Mouse (Mus musculus): ENCODE data around the gene Gm15517. TPM values are rescaled to one million over a fixed set of nuclear protein-coding genes. Genes with fewer than 3 reads are reported as not detected.
"Not testable (repeated sequence)": the region's sequence is repeated elsewhere in the genome, so short reads cannot be mapped to it uniquely, and the experiment has no call there.

The Gm15517 gene
- total RNA-seq, 2 experiments from 2014 or later = not detected

DNA sequence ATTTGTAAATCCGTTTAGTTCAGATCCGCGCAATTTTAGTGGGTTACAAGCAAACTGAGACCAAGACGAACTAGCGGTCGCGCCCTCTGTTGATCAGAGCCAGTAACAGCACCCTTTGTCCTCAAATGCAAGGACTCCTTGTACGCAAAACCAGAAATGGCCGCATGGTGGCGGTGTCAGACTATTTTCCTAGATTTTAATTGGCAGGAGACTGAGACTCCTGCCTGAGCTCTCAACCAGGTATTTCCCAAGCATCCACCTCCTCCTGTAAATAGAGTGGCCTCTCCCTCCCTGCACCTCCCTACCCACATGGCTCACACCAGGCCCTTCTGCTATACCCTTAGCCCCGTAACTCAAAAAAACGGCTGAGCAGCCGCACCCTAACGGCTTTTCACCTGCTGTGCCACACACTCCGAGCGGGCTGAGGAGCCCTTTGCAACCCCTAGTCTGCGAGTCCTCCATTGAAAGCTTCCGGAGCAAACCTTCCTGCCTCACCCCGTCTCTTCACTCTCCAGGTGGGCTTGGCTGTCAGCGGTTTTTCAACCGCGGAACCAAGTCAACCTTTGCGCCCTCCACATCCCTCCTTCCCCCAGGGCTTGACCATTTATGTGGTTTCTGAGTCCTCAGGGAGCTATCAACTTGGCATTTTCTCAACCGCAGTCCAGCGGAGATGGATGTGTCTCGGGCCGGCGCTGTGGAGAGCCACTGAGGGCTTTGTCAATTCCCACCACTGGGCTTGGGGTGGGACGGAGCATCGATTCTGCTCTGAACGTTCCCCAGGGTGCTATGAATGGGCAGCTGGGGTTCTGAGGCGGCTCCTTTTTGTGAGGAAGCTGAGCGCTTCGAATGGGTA is 1.8 kb downstream of the Gm15517 start:
- intact Hi-C loops (cut with DNase I; ENCODE audit: low total_unique reads) = loop anchor here (2.0 to 10.0 kb wide), 2 partner anchors 88 to 212 kb away; no protein-coding TSS in a partner anchor
- DNase-seq = peak; percentile 85

GRCm38 (mm10) chr7:44268117-44268516 is 6.9 kb downstream of the Gm15517 start:
- DNase-seq = no peak
- intact Hi-C loops (cut with DNase I; ENCODE audit: low total_unique reads) = loop anchor here (10.0 kb wide), 1 partner anchor 207 kb away; no protein-coding TSS in a partner anchor

- intact Hi-C loops (cut with DNase I; ENCODE audit: low total_unique reads) = loop anchor here (10.0 kb wide), 1 partner anchor 205 kb away; no protein-coding TSS in a partner anchor
- no peak for DNase-seq
Measured at GRCm38 (mm10) chr7:44269397-44269796, 8.2 kb downstream of the Gm15517 start.

DNA sequence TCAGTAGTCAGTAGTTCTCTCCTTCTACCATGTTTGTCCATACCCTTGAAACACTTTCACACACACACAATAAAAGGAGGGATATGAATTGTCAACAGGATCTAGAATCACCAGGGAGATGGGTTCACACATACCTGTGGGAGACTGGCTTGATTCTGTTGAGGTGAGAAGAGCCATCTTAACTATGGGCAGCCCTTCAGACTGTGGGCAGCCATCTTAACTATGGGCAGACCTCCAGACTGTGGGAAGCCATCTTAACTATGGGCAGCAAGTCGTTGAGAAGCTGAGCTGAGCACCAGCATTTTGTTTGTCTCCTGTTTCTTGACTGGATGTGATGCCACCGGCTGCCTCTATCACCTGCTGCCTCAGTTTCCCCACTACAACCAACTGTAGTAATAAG is 10.1 kb downstream of the Gm15517 start:
- no peak for DNase-seq
- intact Hi-C loops (cut with DNase I; ENCODE audit: low total_unique reads) = no loop called here

DNA sequence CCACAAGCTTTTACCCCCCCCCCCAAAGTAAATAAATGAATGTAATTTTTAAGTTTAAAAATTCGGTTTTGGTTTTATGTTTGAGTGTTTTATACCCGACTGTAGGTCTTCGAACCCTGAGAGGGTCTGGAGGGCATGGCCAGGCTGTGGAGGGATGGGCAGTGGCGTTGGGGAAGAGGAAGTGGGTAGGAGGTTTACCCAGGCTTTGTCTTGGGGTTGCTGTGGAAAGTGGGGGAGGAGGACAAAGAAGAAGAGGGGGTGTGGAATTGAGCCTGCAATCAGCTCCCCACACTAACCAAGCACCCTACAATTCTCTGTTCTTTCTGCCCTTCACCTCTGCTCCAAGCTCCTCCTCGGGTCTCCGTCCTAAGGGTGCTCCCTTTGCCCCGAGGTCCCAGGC is 11.3 kb downstream of the Gm15517 start:
- DNase-seq = no peak
- intact Hi-C loops (cut with DNase I; ENCODE audit: low total_unique reads) = no loop called here

DNA sequence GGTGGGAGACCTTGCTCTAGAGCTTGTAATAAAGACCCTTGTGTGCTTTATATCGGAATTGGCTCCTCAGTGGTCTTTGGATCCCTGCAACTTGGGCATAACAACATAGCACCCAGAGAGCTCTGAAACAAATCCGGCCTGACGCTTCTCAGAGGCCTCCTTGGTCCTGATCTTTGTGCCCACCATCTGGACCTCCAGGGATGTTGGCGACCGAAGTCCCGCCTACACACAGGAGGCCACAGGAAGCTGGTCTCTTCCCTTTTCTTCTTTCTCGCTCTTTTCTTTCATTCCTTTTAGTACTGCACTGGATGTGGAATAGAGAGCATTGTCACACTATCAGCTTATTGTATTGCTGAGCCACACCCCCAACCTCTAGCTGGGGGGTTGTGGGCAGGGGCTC is 12.2 kb downstream of the Gm15517 start:
- intact Hi-C loops (cut with DNase I; ENCODE audit: low total_unique reads) = no loop called here
- no peak for DNase-seq

GRCm38 (mm10) chr7:44274096-44274495 is 12.8 kb downstream of the Gm15517 start:
- intact Hi-C loops (cut with DNase I; ENCODE audit: low total_unique reads) = no loop called here
- no peak for DNase-seq

- intact Hi-C loops (cut with DNase I; ENCODE audit: low total_unique reads) = no loop called here
- DNase-seq = no peak
Measured at GRCm38 (mm10) chr7:44275546-44275945, 14.3 kb downstream of the Gm15517 start.

GRCm38 (mm10) chr7:44276461-44277249 is 15.4 kb downstream of the Gm15517 start:
- DNase-seq = no peak
- intact Hi-C loops (cut with DNase I; ENCODE audit: low total_unique reads) = no loop called here

GRCm38 (mm10) chr7:44277250-44277622 is 16.0 kb downstream of the Gm15517 start:
- intact Hi-C loops (cut with DNase I; ENCODE audit: low total_unique reads) = no loop called here
- no peak for DNase-seq

GRCm38 (mm10) chr7:44280959-44281358 is 19.7 kb downstream of the Gm15517 start:
- intact Hi-C loops (cut with DNase I; ENCODE audit: low total_unique reads) = no loop called here
- DNase-seq = no peak

DNA sequence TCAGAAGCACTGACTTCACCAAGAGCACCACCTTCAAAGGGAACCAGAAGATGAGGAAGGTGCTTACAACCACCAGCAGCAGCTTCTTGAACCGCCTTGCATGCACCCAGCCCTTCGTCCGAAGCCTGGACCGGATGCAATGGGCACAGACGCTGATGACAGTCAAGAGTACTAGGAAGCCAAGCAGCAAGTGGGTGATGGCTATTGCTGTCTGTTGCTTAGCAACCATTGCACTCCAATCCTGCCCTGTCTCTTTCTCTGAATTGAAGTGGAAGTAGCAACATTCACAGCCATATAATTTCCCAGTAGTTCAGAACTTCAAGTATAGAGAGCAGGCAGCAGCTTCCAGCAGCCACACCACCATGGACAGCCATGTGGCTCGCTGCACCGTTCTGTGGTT is 20.3 kb downstream of the Gm15517 start:
- intact Hi-C loops (cut with DNase I; ENCODE audit: low total_unique reads) = no loop called here
- no peak for DNase-seq

DNA sequence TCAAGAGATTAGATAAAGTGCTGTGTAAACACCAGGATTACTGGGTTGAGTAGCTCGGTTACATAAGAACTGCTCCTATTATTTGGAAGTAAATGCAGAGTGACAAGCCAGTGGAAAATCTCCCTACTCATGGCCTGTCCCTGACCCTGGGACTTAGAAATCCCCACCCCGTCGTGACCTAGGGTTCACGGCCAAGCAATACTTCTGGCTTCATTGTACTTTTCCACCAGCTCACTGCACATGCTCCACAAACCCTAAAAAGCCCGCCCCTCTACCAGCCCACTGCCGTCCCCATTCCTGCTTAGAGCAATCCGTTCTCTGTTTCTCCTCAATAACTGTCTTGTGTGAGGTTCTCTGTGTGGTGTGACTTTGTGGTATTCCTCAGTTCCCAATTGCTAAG is 26.5 kb downstream of the Gm15517 start:
- intact Hi-C loops (cut with DNase I; ENCODE audit: low total_unique reads) = no loop called here
- DNase-seq = no peak

GRCm38 (mm10) chr7:44290986-44291385 is 29.7 kb downstream of the Gm15517 start:
- DNase-seq = no peak
- intact Hi-C loops (cut with DNase I; ENCODE audit: low total_unique reads) = no loop called here

- intact Hi-C loops (cut with DNase I; ENCODE audit: low total_unique reads) = no loop called here
- no peak for DNase-seq
Measured at GRCm38 (mm10) chr7:44291418-44291817, 30.2 kb downstream of the Gm15517 start.

DNA sequence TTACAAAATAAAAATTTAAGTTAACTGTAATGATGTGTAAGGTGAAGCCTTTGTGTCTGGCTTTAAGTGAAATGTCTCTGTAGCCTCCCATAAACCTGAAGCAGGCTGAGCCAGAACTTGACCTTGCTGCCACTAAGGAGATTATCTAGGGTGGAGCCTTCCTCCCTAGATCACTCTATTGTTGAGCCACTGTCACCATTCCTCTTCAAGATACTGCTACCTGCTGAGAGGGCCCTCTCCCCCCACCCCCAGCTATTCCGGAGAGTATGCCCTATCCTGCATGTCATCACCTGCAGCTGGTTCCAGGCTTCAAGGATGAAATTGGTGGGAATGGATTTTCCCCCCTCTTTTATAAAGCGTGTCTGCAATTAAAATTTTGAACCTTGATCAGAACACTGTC is 36.3 kb downstream of the Gm15517 start:
- intact Hi-C loops (cut with DNase I; ENCODE audit: low total_unique reads); DNase-seq: not testable (repeated sequence)

DNA sequence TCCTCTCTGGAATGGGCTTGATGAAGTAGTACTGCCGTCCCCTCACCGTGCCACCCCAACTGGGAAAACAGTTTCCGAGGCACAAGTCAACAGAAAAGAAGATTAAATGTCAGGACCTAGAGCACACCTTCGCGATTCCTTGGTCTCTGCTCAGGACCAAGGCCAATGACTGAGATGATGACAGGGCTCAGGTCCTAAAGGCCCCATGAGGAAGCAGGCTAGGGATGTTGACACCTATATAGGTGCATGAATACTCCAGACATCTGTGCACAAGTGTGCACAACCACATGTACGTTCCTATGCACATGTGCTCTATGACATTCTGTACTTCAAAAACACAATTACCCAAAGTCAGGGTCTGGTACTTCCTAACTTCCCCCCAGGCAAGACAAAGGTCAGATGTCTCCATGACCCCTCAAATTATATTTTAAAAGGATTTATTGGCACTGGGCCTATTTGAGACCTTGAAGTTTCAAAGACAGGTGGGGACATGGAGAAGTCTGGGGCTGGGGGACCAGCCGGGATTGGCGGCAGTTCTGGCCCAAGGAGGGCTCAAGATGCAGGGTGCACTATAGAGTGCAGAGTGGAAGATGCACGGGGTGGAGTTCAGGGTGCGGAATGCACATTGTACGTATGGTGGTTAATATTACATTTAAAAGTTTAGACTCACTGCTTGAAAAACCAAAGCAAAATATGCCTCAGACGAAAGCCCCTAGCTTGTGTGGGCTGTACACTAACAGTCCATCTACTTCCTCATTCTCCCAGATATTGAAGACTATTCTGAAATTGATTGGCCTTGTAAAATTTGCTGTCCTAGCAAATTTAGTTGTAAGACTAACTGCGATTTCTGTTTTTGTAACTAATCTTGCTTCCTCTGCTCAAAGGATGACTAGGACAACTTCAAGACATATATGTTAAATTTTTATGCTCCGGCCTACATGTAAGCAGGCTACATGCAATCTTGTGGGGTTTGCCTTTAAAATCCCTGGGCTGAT is 42.4 kb downstream of the Gm15517 start:
- no peak for DNase-seq
- intact Hi-C loops (cut with DNase I; ENCODE audit: low total_unique reads) = no loop called here

DNA sequence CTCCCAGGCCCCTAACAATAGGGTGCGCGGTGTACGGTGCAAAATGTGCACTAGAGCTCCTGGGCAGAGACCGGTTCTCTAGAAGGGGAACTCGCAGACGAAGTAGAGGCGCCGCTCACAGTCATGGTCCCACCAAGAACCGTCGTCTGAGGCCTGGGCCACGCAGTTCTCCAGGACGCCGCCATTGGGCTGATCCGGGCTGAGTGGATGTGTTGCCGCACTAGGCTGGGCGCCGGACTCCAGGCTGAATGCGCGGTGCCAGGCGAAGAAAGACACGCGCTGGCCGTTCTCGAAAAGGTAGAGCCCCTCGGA is 43.2 kb downstream of the Gm15517 start:
- DNase-seq = no peak
- intact Hi-C loops (cut with DNase I; ENCODE audit: low total_unique reads) = no loop called here

DNA sequence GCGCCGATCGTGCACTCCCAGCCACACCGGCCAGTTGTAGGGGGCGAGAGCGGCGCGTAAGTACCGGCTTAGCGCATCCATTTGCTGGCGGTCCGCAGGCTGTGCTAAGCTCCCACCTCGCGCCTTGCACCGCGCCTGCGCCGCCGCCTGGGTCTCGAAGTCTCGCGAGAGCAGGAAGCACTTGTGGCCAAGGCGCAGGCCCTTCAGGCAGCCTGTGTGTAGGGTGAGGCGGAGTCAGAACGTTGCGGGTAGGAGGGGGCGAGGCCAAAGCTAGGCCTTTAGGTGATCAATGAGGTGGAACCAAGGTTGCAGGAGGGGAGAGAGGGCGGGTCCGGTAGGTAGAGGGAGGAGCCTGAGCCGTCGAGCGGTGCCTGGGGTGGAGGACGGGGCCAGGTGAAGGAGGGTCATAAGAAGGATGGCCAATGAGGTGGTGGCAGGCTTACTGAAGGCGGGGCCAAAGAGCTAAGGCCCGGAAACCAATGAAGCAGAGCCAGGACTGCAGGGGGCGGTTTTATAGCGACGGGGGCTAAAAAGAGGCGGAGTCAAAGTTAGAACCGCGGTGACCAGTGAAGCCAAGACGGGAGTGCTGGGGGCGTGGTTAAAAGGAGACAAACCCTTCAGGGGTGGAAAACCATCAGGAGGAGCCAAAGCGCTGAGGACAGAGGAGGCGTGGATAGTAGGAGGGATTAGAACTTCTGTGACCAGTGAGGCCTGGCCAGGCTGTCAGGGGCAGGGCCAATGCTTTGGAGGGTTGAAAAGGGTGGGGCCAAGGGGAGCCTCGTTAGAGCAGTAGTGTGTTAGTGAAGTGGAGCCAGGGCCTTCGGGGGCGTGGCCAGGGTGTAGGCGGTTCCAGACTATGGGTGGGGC is 43.8 kb downstream of the Gm15517 start:
- DNase-seq = peak; percentile 95
- intact Hi-C loops (cut with DNase I; ENCODE audit: low total_unique reads) = no loop called here

Measured in gastrocnemius, postnatal 14 days (tissue).